ENCODE assay signal across 9 mouse cellular contexts in the genomic region with DNA sequence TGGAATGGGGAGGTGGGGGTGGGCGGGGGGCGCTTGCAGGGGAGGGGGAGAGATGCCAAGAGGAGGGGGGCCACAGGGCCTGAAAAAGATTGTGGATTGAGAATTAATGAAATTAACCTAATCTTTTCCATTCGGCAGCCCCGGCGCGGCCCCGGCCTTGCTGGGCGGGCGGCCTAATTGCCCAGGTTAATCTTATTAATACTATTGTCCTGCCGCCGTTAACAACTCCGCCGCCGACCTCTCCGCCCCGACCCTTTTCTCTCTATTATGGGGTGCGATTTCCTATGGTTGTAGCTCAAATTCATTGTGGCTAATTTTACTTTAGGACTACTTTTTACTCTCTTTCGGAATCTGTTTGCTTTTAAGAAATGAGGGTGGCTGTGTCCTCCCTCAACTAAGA. TPM values are rescaled to one million over a fixed set of nuclear protein-coding genes. Genes with fewer than 3 reads are reported as not detected.
DNase-seq lines count a peak whose midpoint lies in the region; ATAC-seq and TF ChIP-seq lines count a peak whose summit lies in the region.
"Had no signal": no experiment of that assay in that cellular context is flagged by ENCODE, and none has a peak within 500 bp of the region (broad histone marks: within the 10 kb centered on the region; RNA-seq: fewer than 3 reads in every experiment).

No protein-coding gene starts in this region.

- WGBS in hindbrain, embryonic 13.5 days, result 0% methylated on average over 17 of the region's 18 CpGs
- WGBS in midbrain, embryonic 11.5 days, result under 1% methylated on average over 16 of the region's 18 CpGs

- H3K36me3 ChIP-seq in hindbrain, embryonic 13.5 days, result no peaks in the 10 kb centered on the region
- H3K36me3 ChIP-seq in midbrain, embryonic 11.5 days (ENCODE audit: control insufficient read depth, insufficient read depth, low read length), result no peaks in the 10 kb centered on the region

- H3K4me2 ChIP-seq in hindbrain, embryonic 13.5 days, result peak overlapping the region; percentile 61
- peak overlapping the region; percentile 76 for H3K4me2 ChIP-seq in midbrain, embryonic 11.5 days

- no peak for TF ChIP-seq POLR2A in bone marrow macrophage, adult 2 months (IDR thresholded peaks at IDR 0.05; ENCODE audit: borderline replicate concordance, low read depth, low read length)

- no peaks in the 10 kb centered on the region for H3K9me3 ChIP-seq in hindbrain, embryonic 13.5 days
- no peaks in the 10 kb centered on the region for H3K9me3 ChIP-seq in midbrain, embryonic 11.5 days (ENCODE audit: control insufficient read depth, low read length)

- H3K4me1 ChIP-seq in bone marrow macrophage, adult 2 months (ENCODE audit: control insufficient read depth, insufficient read depth, low read length), result peaks cover 8% of the 10 kb centered on the region
- peaks cover 40% of the 10 kb centered on the region for H3K4me1 ChIP-seq in hindbrain, embryonic 13.5 days (replicated peaks)
- peaks cover 23% of the 10 kb centered on the region for H3K4me1 ChIP-seq in midbrain, embryonic 11.5 days (ENCODE audit: control insufficient read depth, insufficient read depth, low read length)

- TF ChIP-seq CTCF in bone marrow macrophage, adult 2 months (IDR thresholded peaks at IDR 0.05; ENCODE audit: low read depth, low read length), result no peak

- H3K27me3 ChIP-seq in hindbrain, embryonic 13.5 days, result peaks cover 99% of the 10 kb centered on the region
- peaks cover 98% of the 10 kb centered on the region for H3K27me3 ChIP-seq in midbrain, embryonic 11.5 days (ENCODE audit: control insufficient read depth, insufficient read depth, low read length)

- ATAC-seq in hindbrain, embryonic 13.5 days (ENCODE audit: low FRiP score), result no peak
- ATAC-seq in midbrain, embryonic 11.5 days (ENCODE audit: low FRiP score), result no peak
- no peak for ATAC-seq in megakaryocyte progenitor cell, adult 5-6 weeks (replicated peaks; ENCODE audit: poor library complexity)

- H3K4me3 ChIP-seq in bone marrow macrophage, adult 2 months (ENCODE audit: insufficient read depth, low read length), result peak overlapping the region; percentile 43; the same call in 1 of the 2 replicates
- peak overlapping the region; percentile 39 for H3K4me3 ChIP-seq in hindbrain, embryonic 13.5 days
- peak overlapping the region; percentile 42 for H3K4me3 ChIP-seq in midbrain, embryonic 11.5 days (ENCODE audit: low read depth, low read length)

- no peak overlapping the region for H3K9ac ChIP-seq in hindbrain, embryonic 13.5 days
- no peak overlapping the region for H3K9ac ChIP-seq in midbrain, embryonic 11.5 days (ENCODE audit: low read length)

- DNase-seq in embryo, embryonic 9.5 days (ENCODE audit: extremely low spot score), result peak; percentile 44
- DNase-seq in embryo, embryonic 10 days (ENCODE audit: low spot score), result no peak
- peak; percentile 90 for DNase-seq in midbrain, embryonic 11.5 days (ENCODE audit: low spot score, missing footprints)
- no peak for DNase-seq in urinary bladder, postnatal 25 days (ENCODE audit: low spot score)
- DNase-seq in left cerebral cortex, adult 18-20 months (ENCODE audit: low spot score in 2 of 2), result no peak

- H3K27ac ChIP-seq in bone marrow macrophage, adult 2 months (ENCODE audit: insufficient read depth, low read depth, low read length), result no peak overlapping the region
- no peak overlapping the region for H3K27ac ChIP-seq in hindbrain, embryonic 13.5 days
- H3K27ac ChIP-seq in midbrain, embryonic 11.5 days (ENCODE audit: low read depth, low read length), result no peak overlapping the region

RNA-seq across cellular contexts. Expression of gene Gsc, which starts 0.4 kb away (rescaled TPM):
- not detected in 2 replicates for polyA plus RNA-seq in bone marrow macrophage, adult 2 months (2012; ENCODE audit: insufficient read depth, insufficient read length, missing spikeins)
- polyA plus RNA-seq in hindbrain, embryonic 13.5 days (2015; fragmentation: Nextera tagmentation; extraction: Ambion mirVana), result 0.31 TPM in 1 of 2 replicates, not detected in the other
- 0.17 and 0.59 TPM in 2 replicates for polyA plus RNA-seq in midbrain, embryonic 11.5 days (2014; fragmentation: Nextera tagmentation; extraction: Ambion mirVana)
- not detected for total RNA-seq in left cerebral cortex, adult 18-20 months (2021)
- total RNA-seq in megakaryocyte progenitor cell, adult 5-6 weeks (2015), result not detected in 2 replicates
- not detected in 2 replicates for total RNA-seq in megakaryocyte progenitor cell, adult 5-6 weeks (2017)
- total RNA-seq: neutrophil, adult 5-6 weeks had no signal

Comparison
In these comparisons a context has a peak if more than half of its experiments do, and no peak if none do; other contexts are left out.
1. DNase-seq: peak in embryo, embryonic 9.5 days (single experiment) and midbrain, embryonic 11.5 days (single experiment); none in embryo, embryonic 10 days (single experiment), urinary bladder, postnatal 25 days (single experiment) and left cerebral cortex, adult 18-20 months (0 of 2).
2. Peak in every context shown above with its lines, with median percentiles within 50 percentile points of each other: H3K4me3 ChIP-seq.